Mouse (Mus musculus) liver, postnatal 0 days (tissue): ENCODE results near the gene Mtnr1a.

Source experiments
- CTCF ChIP-seq: sonication (generic); IDR thresholded peaks from 2 replicates; pipeline ENCODE4 v1.5.1; 2016; ENCODE audit warnings: antibody characterized with exemption, low read depth
- EP300 ChIP-seq: IDR thresholded peaks from 2 replicates; pipeline ENCODE4 v1.6.1; 2016; ENCODE audit warnings: antibody characterized with exemption, low read depth, mild to moderate bottlenecking

DNA sequence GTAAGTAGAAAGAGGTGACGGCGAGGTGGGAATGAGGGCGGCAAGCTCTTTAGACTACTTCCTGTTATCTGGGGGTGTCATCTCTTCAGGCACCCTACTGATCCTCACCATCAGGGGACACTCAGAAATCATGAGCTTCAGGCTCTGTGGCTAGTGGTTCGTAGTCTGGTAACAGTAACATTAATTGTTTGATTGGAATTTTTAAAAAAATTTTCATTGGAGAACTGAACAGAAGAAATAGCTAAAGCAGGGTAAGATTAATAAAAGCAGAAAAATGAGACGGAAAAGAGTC, 41.8 kb downstream of the Mtnr1a start:
- TF ChIP-seq CTCF = no peak
- TF ChIP-seq EP300 = no peak
